Comparison of ENCODE assay signal across 9 mouse cellular contexts in the genomic region with DNA sequence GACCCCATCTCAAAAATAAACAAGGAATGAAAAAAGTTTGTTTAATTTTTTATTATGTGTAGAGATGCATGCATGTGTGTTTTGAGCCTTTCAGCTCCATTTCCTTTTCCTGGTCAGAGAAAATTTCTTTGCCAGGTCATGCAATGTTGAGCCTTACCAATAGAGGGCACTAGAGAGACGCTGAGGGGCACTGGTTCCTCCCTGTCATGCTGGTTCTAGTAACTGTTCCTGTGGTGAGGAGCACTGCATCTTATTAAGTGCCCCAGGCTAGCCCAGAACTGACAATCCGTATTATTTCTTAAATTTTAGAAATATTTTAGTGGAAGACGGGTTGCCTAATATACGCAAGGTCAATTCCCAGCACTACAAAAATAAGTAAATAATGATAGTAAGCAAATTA. TPM values are rescaled to one million over a fixed set of nuclear protein-coding genes. Genes with fewer than 3 reads are reported as not detected.
DNase-seq lines count a peak whose midpoint lies in the region; ATAC-seq and TF ChIP-seq lines count a peak whose summit lies in the region.
"Had no signal": no experiment of that assay in that cellular context is flagged by ENCODE, and none has a peak within 500 bp of the region (broad histone marks: within the 10 kb centered on the region; RNA-seq: fewer than 3 reads in every experiment).

No protein-coding gene starts in this region.

- peak; percentile 93 for TF ChIP-seq CTCF in Patski (IDR thresholded peaks at IDR 0.05)
- TF ChIP-seq CTCF in lung, embryonic 14.5 days (IDR thresholded peaks at IDR 0.05; ENCODE audit: low read depth), result peak; percentile 90

- CTCF ChIA-PET in Patski (lab: Charles Lee), result interaction anchor here (0.6 to 2.2 kb wide), 28 partner anchors 9 to 249 kb away, joined by 3 to 33 read pairs (median 4); no protein-coding TSS in a partner anchor

- peak; percentile 90 to 94 for DNase-seq in heart, adult 18-20 months
- DNase-seq in Patski (ENCODE audit: low read depth, low spot score), result peak; percentile 44
- peak; percentile 62 for DNase-seq in cerebellum, adult 9-11 months
- peak; percentile 39 to 60 for DNase-seq in gastrocnemius, postnatal 4 days (ENCODE audit: low spot score in 2 of 2)
- peak; percentile 60 to 79 for DNase-seq in layer of hippocampus, adult 18-20 months (ENCODE audit: low spot score in 2 of 2)
- DNase-seq in lung, embryonic 14.5 days, result peak; percentile 90
- peak; percentile 30 to 68 for DNase-seq in spleen, adult 18-20 months

- H3K27ac ChIP-seq in heart, embryonic 11.5 days (ENCODE audit: low read depth, low read length), result no peak overlapping the region
- H3K27ac ChIP-seq in lung, embryonic 14.5 days (ENCODE audit: low read depth), result no peak overlapping the region
- H3K27ac ChIP-seq: liver, embryonic 15.5 days had no signal

- no peaks in the 10 kb centered on the region for H3K4me1 ChIP-seq in heart, embryonic 11.5 days (ENCODE audit: control insufficient read depth, insufficient read depth, low read length)
- H3K4me1 ChIP-seq in lung, embryonic 14.5 days (ENCODE audit: insufficient read depth), result no peaks in the 10 kb centered on the region
- H3K4me1 ChIP-seq: liver, embryonic 15.5 days had no signal

- no peaks in the 10 kb centered on the region for H3K36me3 ChIP-seq in heart, embryonic 11.5 days (ENCODE audit: control insufficient read depth, insufficient read depth, low read length)
- H3K36me3 ChIP-seq in lung, embryonic 14.5 days (ENCODE audit: insufficient read depth), result no peaks in the 10 kb centered on the region
- H3K36me3 ChIP-seq: liver, embryonic 15.5 days had no signal

- H3K4me2 ChIP-seq in heart, embryonic 11.5 days, result no peak overlapping the region
- H3K4me2 ChIP-seq in lung, embryonic 14.5 days, result no peak overlapping the region
- H3K4me2 ChIP-seq: liver, embryonic 15.5 days had no signal

- in situ Hi-C loops in Patski (cut with MboI; ENCODE audit: low pct_unique_long_range_greater_than_20kb), result loop anchor here (5.0 kb wide), 2 partner anchors 142 to 247 kb away; no protein-coding TSS in a partner anchor

- H3K9ac ChIP-seq in heart, embryonic 11.5 days (ENCODE audit: low read depth, low read length), result no peak overlapping the region
- no peak overlapping the region for H3K9ac ChIP-seq in lung, embryonic 14.5 days
- H3K9ac ChIP-seq: liver, embryonic 15.5 days had no signal

- POLR2A ChIA-PET in Patski (lab: Charles Lee), result interaction anchor here (0.6 kb wide), 1 partner anchor 55 kb away, joined by 3 read pairs; no protein-coding TSS in a partner anchor

- H3K9me3 ChIP-seq in heart, embryonic 11.5 days (replicated peaks; ENCODE audit: control insufficient read depth, low read length), result no peaks in the 10 kb centered on the region
- H3K9me3 ChIP-seq in lung, embryonic 14.5 days (ENCODE audit: low read depth, low read length), result no peaks in the 10 kb centered on the region
- H3K9me3 ChIP-seq: liver, embryonic 15.5 days had no signal

- ATAC-seq in heart, embryonic 11.5 days (replicated peaks; ENCODE audit: insufficient number of reproducible peaks, low FRiP score, low TSS enrichment), result no peak
- ATAC-seq in Patski, result peak; percentile 68
- ATAC-seq in lung, embryonic 14.5 days (ENCODE audit: insufficient read depth), result 0 out of 2 replicates have a peak, but pooled peaks have one; percentile 41

- 36% methylated on average over 4 of the region's 4 CpGs for WGBS in heart, embryonic 11.5 days (ENCODE audit: insufficient replicate concordance)
- 49% methylated on average over 4 of the region's 4 CpGs for WGBS in lung, embryonic 14.5 days

- 0 out of 2 replicates have a peak, but pooled peaks cover 2% of the 10 kb centered on the region for H3K27me3 ChIP-seq in heart, embryonic 11.5 days (ENCODE audit: control insufficient read depth, insufficient read depth, low read length)
- no peaks in the 10 kb centered on the region for H3K27me3 ChIP-seq in Patski
- H3K27me3 ChIP-seq in lung, embryonic 14.5 days (ENCODE audit: insufficient read depth, low read length), result no peaks in the 10 kb centered on the region

- no peak overlapping the region for H3K4me3 ChIP-seq in heart, embryonic 11.5 days (ENCODE audit: low read depth, low read length)
- no peak overlapping the region for H3K4me3 ChIP-seq in lung, embryonic 14.5 days (ENCODE audit: low read depth, low read length)
- H3K4me3 ChIP-seq: liver, embryonic 15.5 days had no signal

RNA-seq across cellular contexts. Expression of a gene that starts 11.8 kb away (rescaled TPM):
- total RNA-seq in heart, adult 18-20 months (2021), result 10 to 100 TPM; 41.7 to 55.7 TPM
- 12.1 and 13.4 TPM in 2 replicates for polyA plus RNA-seq in heart, embryonic 11.5 days (2014; fragmentation: Nextera tagmentation; extraction: Ambion mirVana)
- polyA plus RNA-seq in Patski (2021), result 76.9 TPM
- 10 to 100 TPM; 28.4 to 30.5 TPM for total RNA-seq in gastrocnemius, postnatal 4 days (2021)
- 10 to 100 TPM; 20.8 to 23.0 TPM for total RNA-seq in layer of hippocampus, adult 18-20 months (2021)
- 7.1 and 7.7 TPM in 2 replicates for polyA plus RNA-seq in lung, embryonic 14.5 days (2014; fragmentation: Nextera tagmentation; extraction: Ambion mirVana)

RNA-seq across cellular contexts. Expression of a gene that starts 24.6 kb away (rescaled TPM):
- total RNA-seq in heart, adult 18-20 months (2021), result not detected
- not detected in 2 replicates for polyA plus RNA-seq in heart, embryonic 11.5 days (2014; fragmentation: Nextera tagmentation; extraction: Ambion mirVana)
- polyA plus RNA-seq in Patski (2021), result not detected
- total RNA-seq in gastrocnemius, postnatal 4 days (2021), result not detected
- total RNA-seq in layer of hippocampus, adult 18-20 months (2021), result not detected
- 0.45 and 0.53 TPM in 2 replicates for polyA plus RNA-seq in lung, embryonic 14.5 days (2014; fragmentation: Nextera tagmentation; extraction: Ambion mirVana)
- polyA plus RNA-seq: liver, embryonic 15.5 days had no signal

RNA-seq across cellular contexts. Expression of a gene that starts 51.2 kb away (rescaled TPM):
- 10 to 100 TPM in 1 of 2 experiments, 1 to 10 TPM in 1; 8.2 to 10.1 TPM for total RNA-seq in heart, adult 18-20 months (2021)
- polyA plus RNA-seq in heart, embryonic 11.5 days (2014; fragmentation: Nextera tagmentation; extraction: Ambion mirVana), result 0.19 TPM in 1 of 2 replicates, not detected in the other
- polyA plus RNA-seq in Patski (2021), result not detected
- under 1 TPM; 0.29 to 0.59 TPM for total RNA-seq in gastrocnemius, postnatal 4 days (2021)
- total RNA-seq in layer of hippocampus, adult 18-20 months (2021), result not detected
- 0.71 and 1.2 TPM in 2 replicates for polyA plus RNA-seq in lung, embryonic 14.5 days (2014; fragmentation: Nextera tagmentation; extraction: Ambion mirVana)
- polyA plus RNA-seq: liver, embryonic 15.5 days had no signal

Comparison
In these comparisons a context has a peak if more than half of its experiments do, and no peak if none do; other contexts are left out.
1. RNA of a gene that starts 51.2 kb away (total RNA-seq): 8.2 to 10.1 TPM in heart, adult 18-20 months; 0.29 to 0.59 TPM in gastrocnemius, postnatal 4 days and not detected in layer of hippocampus, adult 18-20 months; every median in the first group is over 4 times any median in the second.
2. Peak in every context shown above with its lines, with median percentiles within 50 percentile points of each other: DNase-seq.